Mouse (Mus musculus) lung, adult 2 months (tissue): ENCODE measurements around the gene Cd27.

ENCODE experiments used
- CTCF ChIP-seq: fragments of 200-500 bp; IDR thresholded peaks from 2 replicates; pipeline ENCODE4 v1.5.1; 2011; ENCODE audit warnings: mild to moderate bottlenecking, low read length, control low read depth; ENCODE audit not compliant: insufficient read depth
- POLR2A ChIP-seq: fragments of 200-500 bp; IDR thresholded peaks from 2 replicates; pipeline ENCODE4 v1.6.1; 2011; ENCODE audit warnings: low read depth, mild to moderate bottlenecking, control low read depth, low read length, borderline replicate concordance; ENCODE audit errors: extremely low read depth

- TF ChIP-seq CTCF (no peak), POLR2A (no peak)
Measured at GRCm38 (mm10) chr6:125195541-125196075, 41.2 kb downstream of the Cd27 start.
